Mouse (Mus musculus) hematopoietic stem cell, adult 5-6 weeks (primary cell): ENCODE data around the gene Lmbr1. TPM values are rescaled to one million over a fixed set of nuclear protein-coding genes. Genes with fewer than 3 reads are reported as not detected.

Experiments used
- ATAC-seq, 2 experiments: fragments of 125-278 bp in 1 of 2; replicated peaks in 1 of 2; 2 replicates each; pipeline ENCODE4 v1.8.0; 2016 to 2017; ENCODE audit warnings: inconsistent platforms in 2 of 2, mild to moderate bottlenecking in 2 of 2, moderate number of reproducible peaks in 2 of 2, low read depth in 1 of 2, moderate TSS enrichment in 1 of 2; ENCODE audit not compliant: low FRiP score in 2 of 2, poor library complexity in 2 of 2, severe bottlenecking in 2 of 2, insufficient read depth in 1 of 2, low TSS enrichment in 1 of 2
- total RNA-seq: library from RNA; stranded (forward); fragments of 172-1452, 232-1000 nt; gene quantifications from 2 replicates; pipeline ENCODE4 v1.2.3, GENCODE M21; 2017

Gene Lmbr1
- total RNA-seq, 1 experiment from 2014 or later = 6.2 TPM

DNA sequence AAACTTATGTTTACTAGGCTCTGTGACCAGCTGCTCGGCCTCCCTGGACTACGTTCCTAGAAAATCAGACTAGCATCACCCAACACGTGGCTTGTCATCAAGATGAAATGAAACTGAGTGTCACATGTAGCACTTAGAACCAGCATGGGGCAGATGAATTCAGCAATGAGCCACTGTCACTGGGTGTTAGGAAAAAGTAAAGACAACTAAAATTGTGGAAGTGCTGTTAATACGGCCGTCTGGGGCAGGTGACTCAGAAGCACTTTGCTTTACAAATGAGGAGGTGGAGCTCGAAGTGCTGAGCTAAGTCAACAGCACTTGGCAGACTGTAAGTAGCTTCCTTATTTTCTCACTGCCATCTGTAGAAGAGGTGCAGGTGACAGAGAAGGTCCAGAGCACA lies 88.5 kb downstream of the Lmbr1 start:
- ATAC-seq = peak in 1 of 2 experiments; percentile 56; a peak in 1 of 4 replicates

DNA sequence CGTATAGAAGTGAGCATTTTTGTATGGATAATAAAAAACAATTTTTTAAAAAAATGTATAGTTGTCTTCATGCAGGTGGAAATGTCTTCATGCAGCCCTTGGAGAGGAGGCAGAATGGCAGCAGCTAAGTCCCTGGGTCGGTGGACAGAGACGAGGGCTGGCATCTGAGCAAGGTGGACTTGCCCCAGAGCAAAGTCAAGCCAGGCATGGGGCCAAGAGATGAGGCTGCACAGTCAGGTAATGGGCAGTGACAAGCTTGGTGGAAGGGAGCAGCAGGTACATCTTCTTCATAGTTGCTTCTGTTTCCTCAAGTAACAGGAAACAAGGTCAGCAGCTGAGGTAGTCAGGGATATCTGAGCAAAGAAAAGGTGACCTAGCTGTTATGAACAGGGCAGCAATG lies 97.1 kb downstream of the Lmbr1 start:
- no peak for ATAC-seq

DNA sequence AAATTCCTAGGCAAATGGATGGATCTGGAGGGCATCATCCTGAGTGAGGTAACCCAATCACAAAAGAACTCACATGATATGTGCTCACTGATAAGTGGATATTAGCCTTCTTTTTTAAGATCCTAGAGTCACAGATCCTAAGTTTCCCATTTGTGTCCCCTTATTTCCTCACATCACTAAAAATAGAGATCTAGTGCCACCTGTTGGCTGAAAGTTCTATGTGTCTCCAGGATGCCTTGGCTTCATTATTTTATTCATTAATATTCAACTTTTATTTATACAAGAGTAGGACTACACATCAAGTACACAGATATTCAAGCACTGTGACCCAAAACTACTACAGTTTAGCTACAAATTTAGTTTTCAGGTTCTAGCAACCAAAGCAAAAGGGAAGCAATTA lies 103.4 kb downstream of the Lmbr1 start:
- peak in 1 of 2 experiments; percentile 62; a peak in 2 of 4 replicates for ATAC-seq

- no peak for ATAC-seq
These were observed 104.8 kb downstream of the Lmbr1 start for GRCm38 (mm10) chr5:29273426-29273825.

GRCm38 (mm10) chr5:29270879-29271278 lies 107.3 kb downstream of the Lmbr1 start:
- ATAC-seq = no peak

DNA sequence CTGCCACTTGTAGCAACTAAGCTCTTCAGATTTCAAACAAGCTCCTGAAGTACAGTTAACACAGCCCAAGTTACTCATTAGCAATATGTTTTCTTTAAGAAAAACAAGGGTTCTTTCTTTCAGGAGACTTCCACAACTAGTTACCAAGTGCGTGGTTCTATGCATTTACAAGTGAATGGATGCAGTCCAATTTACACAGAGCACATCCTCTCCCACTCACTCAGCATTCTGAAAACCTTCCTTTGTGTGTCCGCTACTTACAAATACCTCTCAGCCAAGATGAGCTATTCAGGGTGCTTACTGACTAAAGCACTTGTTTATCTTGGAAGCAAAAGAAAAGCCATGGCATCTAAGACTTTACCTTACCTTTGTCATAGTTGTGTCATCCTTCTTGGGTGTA lies 124.3 kb downstream of the Lmbr1 start:
- ATAC-seq = no peak

GRCm38 (mm10) chr5:29251496-29251873 lies 126.7 kb downstream of the Lmbr1 start:
- no peak for ATAC-seq

- ATAC-seq = no peak
These were observed 127.2 kb downstream of the Lmbr1 start for GRCm38 (mm10) chr5:29250795-29251495.

DNA sequence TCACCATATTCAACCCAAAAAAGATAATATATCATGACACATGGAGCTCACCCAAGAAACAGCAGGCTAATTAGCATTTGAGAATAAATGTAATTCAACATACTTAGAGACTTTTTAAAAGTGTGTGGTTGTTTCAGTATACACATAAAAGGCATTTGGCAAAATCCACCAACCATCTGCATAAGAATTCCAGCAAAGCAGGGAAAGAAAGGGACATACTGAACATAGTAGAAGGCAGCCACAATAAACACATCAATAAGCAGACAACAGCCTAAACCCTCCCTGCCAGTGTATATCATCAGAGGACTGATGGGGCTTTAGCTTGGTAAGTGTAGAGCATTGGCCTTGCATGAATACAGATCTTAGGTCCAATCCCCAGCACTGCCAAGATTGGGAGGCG lies 133.4 kb downstream of the Lmbr1 start:
- no peak for ATAC-seq

DNA sequence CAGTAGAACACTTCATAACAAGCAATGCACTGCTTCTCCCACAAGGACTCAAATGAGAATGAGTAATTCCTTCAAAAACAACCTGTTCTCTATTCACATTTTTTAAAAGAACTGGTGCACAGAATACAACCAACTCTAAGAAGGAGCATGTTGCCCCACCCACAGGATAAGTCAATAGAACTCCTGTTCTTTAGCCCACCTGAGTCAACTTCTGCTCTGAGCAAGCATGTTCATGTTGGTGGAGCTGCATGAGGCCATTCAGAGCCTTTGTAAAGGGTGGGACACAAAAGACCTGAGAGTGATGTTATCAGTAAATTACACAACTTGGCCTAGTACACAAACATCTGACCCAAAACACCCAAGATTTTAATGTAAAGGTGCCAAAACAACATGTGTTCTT lies 139.8 kb downstream of the Lmbr1 start:
- no peak for ATAC-seq

DNA sequence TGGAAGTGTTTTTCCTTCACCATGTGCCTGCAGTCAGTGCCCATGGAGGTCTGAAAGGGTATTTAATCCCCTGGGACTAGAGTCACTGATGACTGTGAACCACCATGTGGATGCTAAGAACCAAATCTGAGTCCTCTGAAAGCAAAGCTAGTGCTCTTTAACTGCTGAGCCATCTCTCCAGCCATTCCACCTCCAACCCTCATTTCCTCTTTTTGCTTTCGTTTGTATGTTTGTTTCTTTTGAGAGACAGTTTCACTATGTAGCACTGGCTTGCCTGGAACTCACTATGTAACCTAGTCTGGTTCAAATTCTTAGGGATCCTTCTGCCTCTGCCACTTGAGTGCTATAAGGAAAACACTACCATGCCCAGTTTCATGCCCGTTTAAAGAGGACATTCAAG lies 147.7 kb downstream of the Lmbr1 start:
- ATAC-seq = no peak

- no peak for ATAC-seq
These were observed 154.1 kb downstream of the Lmbr1 start for GRCm38 (mm10) chr5:29224089-29224488.

- no peak for ATAC-seq
These were observed 160.2 kb downstream of the Lmbr1 start for GRCm38 (mm10) chr5:29217997-29218396.

GRCm38 (mm10) chr5:29211980-29212555 lies 166.1 kb downstream of the Lmbr1 start:
- no peak for ATAC-seq

DNA sequence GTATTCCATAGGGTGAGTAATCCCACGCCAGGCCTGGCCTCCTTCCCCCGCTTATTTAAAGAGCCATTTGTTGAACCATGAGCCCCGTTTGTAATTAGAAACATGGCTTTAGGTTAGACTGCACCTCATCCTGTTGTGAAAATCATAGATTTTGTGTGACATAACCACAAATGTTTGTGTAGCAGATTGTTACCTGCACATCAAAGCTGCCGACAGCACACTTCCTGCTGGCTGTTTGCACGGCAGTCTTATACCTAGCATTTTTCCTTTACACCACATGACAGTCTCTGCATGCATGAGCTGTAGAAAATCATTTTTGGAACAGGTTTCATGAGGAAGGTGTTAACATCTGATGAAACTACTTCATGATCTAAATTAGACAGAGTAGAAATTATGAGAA lies 172.5 kb downstream of the Lmbr1 start:
- ATAC-seq = no peak

DNA sequence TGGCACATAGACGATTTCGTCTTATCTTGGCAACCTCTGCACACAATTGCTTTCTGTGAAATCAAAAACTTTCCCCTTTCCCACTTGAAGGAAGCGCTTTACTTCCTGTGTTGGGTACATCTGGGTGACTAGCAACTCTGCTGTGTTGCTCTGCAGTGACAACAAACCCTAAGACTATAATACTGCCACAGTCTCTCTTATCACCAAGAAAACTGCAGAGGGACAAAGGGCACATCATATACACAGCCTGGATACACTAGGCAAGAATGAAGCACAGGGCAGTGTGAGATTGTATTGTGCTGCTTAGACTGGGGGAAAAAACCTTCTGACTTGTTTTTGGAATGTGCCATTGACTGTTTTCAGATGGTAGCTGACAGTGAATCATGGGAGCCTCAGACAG lies 178.3 kb downstream of the Lmbr1 start:
- no peak for ATAC-seq

GRCm38 (mm10) chr5:29198960-29199488 lies 179.2 kb downstream of the Lmbr1 start:
- no peak for ATAC-seq

- no peak for ATAC-seq
These were observed 181.0 kb downstream of the Lmbr1 start for GRCm38 (mm10) chr5:29197187-29197586.

GRCm38 (mm10) chr5:29196264-29196658 lies 181.9 kb downstream of the Lmbr1 start:
- ATAC-seq = no peak
